Mouse (Mus musculus): Measurements from ENCODE around the gene Tmem213. TPM values are rescaled to one million over a fixed set of nuclear protein-coding genes. Genes with fewer than 3 reads are reported as not detected.

Tmem213 gene
- polyA plus RNA-seq, 1 experiment from 2014 or later, result not detected

DNA sequence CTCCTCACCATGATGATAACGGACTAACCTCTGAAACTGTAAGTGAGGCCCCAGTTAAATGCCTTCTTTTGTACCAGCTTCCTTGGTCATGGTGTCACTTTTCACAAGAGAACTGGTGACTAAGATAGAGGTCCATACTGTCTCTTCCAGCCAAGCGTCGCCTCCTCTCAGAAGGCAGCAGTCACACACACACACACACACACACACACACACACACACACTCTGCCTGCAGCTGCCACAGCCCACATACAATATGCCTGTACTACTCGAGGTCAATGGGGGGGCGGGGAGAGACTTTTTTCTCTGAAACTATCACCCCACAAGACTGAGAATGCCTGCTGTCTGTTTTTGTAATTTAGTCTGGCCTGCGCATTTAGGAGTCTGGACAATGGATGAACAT lies 55.6 kb downstream of the Tmem213 start:
- Histone ChIP-seq H3K36me3 (ENCODE audit: control insufficient read depth, insufficient read depth, low read length) (peaks cover 7% of the 10 kb centered on the region; the same call in 1 of the 2 replicates), H3K4me3 (ENCODE audit: low read depth, low read length) (no peak overlapping the region), H3K9ac (ENCODE audit: low read length) (no peak overlapping the region), H3K27me3 (ENCODE audit: control insufficient read depth, insufficient read depth, low read length) (no peaks in the 10 kb centered on the region), H3K9me3 (ENCODE audit: control insufficient read depth, low read length) (no peaks in the 10 kb centered on the region), H3K27ac (replicated peaks; ENCODE audit: low read depth, low read length) (no peak overlapping the region; the same call in 1 of the 2 replicates), H3K4me1 (ENCODE audit: control insufficient read depth, insufficient read depth, low read length) (peaks cover 19% of the 10 kb centered on the region), H3K4me2 (ENCODE audit: low read depth, severe bottlenecking) (no peak overlapping the region)
- WGBS, result 81% methylated on average over 6 of the region's 6 CpGs
- ATAC-seq (ENCODE audit: insufficient number of reproducible peaks, low FRiP score, low TSS enrichment, low read depth), result 0 out of 2 replicates have a peak, but pooled peaks have one; percentile 11
- no peak for DNase-seq (ENCODE audit: low spot score)

DNA sequence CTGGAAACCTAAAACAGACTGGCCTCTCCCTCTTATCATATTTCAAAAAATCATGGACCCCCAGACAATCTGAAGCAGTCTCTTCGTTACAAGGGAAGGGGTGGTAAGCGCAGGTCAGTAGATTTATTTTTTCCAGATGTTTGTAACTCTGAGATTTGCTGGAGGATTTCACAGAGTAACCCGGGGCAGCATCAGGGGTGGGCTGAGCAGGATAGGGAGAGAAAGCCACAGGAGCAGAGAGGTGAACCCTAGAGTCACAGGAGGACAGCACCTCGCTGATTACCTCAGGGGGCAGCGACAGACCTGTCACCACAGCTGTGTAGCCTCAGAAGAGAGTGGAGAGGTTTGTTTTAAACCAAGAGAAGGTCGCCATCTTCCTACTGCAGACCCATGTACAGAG lies 56.3 kb downstream of the Tmem213 start:
- Histone ChIP-seq H3K9ac (ENCODE audit: low read length) (peak overlapping the region; percentile 27; the same call in 1 of the 2 replicates), H3K4me1 (ENCODE audit: control insufficient read depth, insufficient read depth, low read length) (peaks cover 19% of the 10 kb centered on the region), H3K4me3 (ENCODE audit: low read depth, low read length) (no peak overlapping the region), H3K27me3 (ENCODE audit: control insufficient read depth, insufficient read depth, low read length) (no peaks in the 10 kb centered on the region), H3K27ac (replicated peaks; ENCODE audit: low read depth, low read length) (peak overlapping the region; percentile 83), H3K9me3 (ENCODE audit: control insufficient read depth, low read length) (no peaks in the 10 kb centered on the region), H3K4me2 (ENCODE audit: low read depth, severe bottlenecking) (no peak overlapping the region), H3K36me3 (ENCODE audit: control insufficient read depth, insufficient read depth, low read length) (peaks cover 9% of the 10 kb centered on the region; the same call in 1 of the 2 replicates)
- 0 out of 2 replicates have a peak, but pooled peaks have one; percentile 26 for ATAC-seq (ENCODE audit: insufficient number of reproducible peaks, low FRiP score, low TSS enrichment, low read depth)
- WGBS, result 21% methylated on average over 6 of the region's 6 CpGs
- DNase-seq (ENCODE audit: low spot score), result peak; percentile 49

Other genes starting within 250 kb of the Tmem213 start
- gene Trim24, start 238.4 kb upstream of the Tmem213 start, polyA plus RNA-seq (2014; fragmentation: Nextera tagmentation; extraction: Ambion mirVana), result 29.6 and 31.0 TPM in 2 replicates
- 4.2 and 5.4 TPM in 2 replicates for gene Svopl, start 62.3 kb upstream of the Tmem213 start, polyA plus RNA-seq (2014; fragmentation: Nextera tagmentation; extraction: Ambion mirVana)
- not detected in 2 replicates for gene Atp6v0a4, start 15.3 kb downstream of the Tmem213 start, polyA plus RNA-seq (2014; fragmentation: Nextera tagmentation; extraction: Ambion mirVana)
- gene D630045J12Rik, start 144.8 kb downstream of the Tmem213 start, polyA plus RNA-seq (2014; fragmentation: Nextera tagmentation; extraction: Ambion mirVana), result 11.1 and 13.6 TPM in 2 replicates
- gene Zc3hav1l, start 190.0 kb downstream of the Tmem213 start, polyA plus RNA-seq (2014; fragmentation: Nextera tagmentation; extraction: Ambion mirVana), result 17.3 and 19.6 TPM in 2 replicates
- gene Zc3hav1, start 245.3 kb downstream of the Tmem213 start, polyA plus RNA-seq (2014; fragmentation: Nextera tagmentation; extraction: Ambion mirVana), result 1.6 and 1.7 TPM in 2 replicates

All from limb, embryonic 11.5 days (tissue).